Mouse (Mus musculus): ENCODE results near the gene Olfr68.
"Not testable (repeated sequence)": the region's sequence is repeated elsewhere in the genome, so short reads cannot be mapped to it uniquely, and the experiment has no call there.

Olfr68 gene

DNA sequence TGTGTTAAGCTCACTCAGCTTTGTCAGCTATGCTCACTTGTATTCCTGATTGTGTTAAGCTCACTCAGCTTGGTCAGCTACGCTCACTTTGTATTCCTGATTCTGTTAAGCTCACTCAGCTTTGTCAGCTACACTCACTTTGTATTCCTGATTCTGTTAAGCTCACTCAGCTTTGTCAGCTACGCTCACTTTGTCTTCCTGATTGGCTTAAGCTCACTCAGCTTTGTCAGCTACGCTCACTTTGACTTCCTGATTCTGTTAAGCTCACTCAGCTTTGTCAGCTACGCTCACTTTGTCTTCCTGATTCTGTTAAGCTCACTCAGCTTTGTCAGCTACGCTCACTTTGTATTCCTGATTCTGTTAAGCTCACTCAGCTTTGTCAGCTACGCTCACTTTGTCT, 17.3 kb downstream of the Olfr68 start:
- DNase-seq, result not testable (repeated sequence)

DNA sequence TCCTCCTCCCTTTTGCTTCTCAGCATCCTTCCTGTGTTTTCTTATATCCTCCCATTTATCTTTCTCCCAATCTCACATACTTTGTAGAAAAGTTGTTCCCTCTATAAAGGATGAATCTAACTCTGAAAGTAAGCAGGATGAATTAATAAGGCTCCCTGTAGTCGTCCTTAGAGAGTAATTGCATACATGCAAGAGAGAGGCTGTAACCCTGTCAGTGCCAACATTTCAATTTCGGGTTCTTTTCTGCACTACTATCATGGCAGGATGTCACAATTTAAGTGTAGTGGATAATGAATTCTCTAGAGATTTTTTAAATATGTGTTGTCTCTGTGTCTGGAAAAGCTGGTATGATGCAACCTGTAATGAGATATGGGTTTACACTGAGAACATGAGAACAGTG, 22.3 kb downstream of the Olfr68 start, which contains the start of gene Olfr630:
Gene Olfr630 (minus strand): TSS at position 101 of the 400 bp plus-strand sequence.
- DNase-seq, result no peak

DNA sequence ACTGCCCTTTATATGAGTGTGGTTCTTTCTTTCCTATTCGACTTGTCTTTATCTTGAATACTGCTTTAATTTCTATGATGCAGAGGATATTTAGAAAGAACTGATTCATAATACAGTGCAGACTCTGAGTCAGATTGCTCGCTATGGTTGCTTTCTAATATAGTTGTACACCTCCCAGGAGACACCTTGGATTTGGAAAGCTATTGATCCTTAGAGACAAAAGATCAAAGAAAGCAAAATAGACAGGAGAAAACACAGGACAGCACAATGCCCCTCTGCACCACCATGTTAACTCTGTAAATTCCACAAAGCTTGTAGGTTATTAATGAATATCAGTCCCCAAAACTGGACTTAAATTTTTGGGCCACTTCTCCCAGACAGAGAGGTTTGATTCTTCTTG, 34.7 kb downstream of the Olfr68 start, which contains the start of gene Olfr629:
Gene Olfr629 (minus strand): TSS at position 101 of the 400 bp plus-strand sequence.
- DNase-seq, result no peak

DNA sequence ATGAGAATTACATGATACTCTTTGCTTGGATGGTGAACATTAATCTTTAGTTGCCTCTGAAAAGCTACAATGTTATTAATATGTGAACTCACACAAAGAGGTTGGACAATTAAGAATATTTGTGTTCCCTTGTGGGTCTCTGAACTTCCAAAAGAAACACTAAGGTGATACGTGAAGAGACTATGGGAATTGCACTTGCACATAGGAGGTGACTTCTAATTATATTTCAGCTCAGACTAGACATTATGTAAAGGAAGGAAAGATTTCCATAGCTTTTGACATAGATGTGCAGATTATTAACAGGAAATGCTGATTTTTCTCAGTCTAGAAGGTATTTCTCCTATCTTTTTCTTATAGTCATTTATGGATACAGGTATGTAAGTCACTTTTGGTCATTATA, 49.4 kb downstream of the Olfr68 start, which contains the start of gene Olfr628:
Gene Olfr628 (plus strand): TSS at position 301 of the 400 bp plus-strand sequence.
- no peak for DNase-seq
